Mouse (Mus musculus) liver, embryonic 11.5 days (tissue): ENCODE data around the gene Cluap1. TPM values are rescaled to one million over a fixed set of nuclear protein-coding genes. Genes with fewer than 3 reads are reported as not detected.
"Not testable (repeated sequence)": the region's sequence is repeated elsewhere in the genome, so short reads cannot be mapped to it uniquely, and the experiment has no call there.

ENCODE experiments used
- ATAC-seq: fragments of 200-750 bp; cut with Nextera tagmentation; replicated peaks from 2 replicates; pipeline ENCODE4 v1.8.0; 2017; ENCODE audit warnings: moderate number of reproducible peaks, mild to moderate bottlenecking, moderate TSS enrichment, moderate library complexity; ENCODE audit not compliant: low FRiP score
- DNase-seq: peaks from one replicate; pipeline ENCODE4 v3.0.0-alpha.2; 2017; ENCODE audit warnings: low spot score
- H3K27ac ChIP-seq: fragments of 300-500 bp; sonication (generic); 2 replicates; pipeline ENCODE4 v1.5.1; 2014; ENCODE audit warnings: mild to moderate bottlenecking, low read depth, low read length, control low read depth
- H3K27me3 ChIP-seq: fragments of 300-500 bp; sonication (generic); replicated peaks from 2 replicates; pipeline ENCODE4 v1.6.1; 2014; ENCODE audit warnings: low read length, mixed read lengths; ENCODE audit not compliant: control insufficient read depth, insufficient read depth
- H3K36me3 ChIP-seq: fragments of 300-500 bp; sonication (generic); 2 replicates; pipeline ENCODE4 v1.6.1; 2014; ENCODE audit warnings: mild to moderate bottlenecking, low read length, moderate library complexity, mixed read lengths; ENCODE audit not compliant: control insufficient read depth, insufficient read depth
- H3K4me1 ChIP-seq: fragments of 300-500 bp; sonication (generic); replicated peaks from 2 replicates; pipeline ENCODE4 v1.6.1; 2014; ENCODE audit warnings: low read length, mixed read lengths; ENCODE audit not compliant: control insufficient read depth, insufficient read depth
- H3K4me2 ChIP-seq: fragments of 300-500 bp; sonication (generic); 2 replicates; pipeline ENCODE4 v1.6.1; 2014; ENCODE audit warnings: mild to moderate bottlenecking, control low read depth, moderate library complexity
- H3K4me3 ChIP-seq: fragments of 300-500 bp; sonication (generic); 2 replicates; pipeline ENCODE4 v1.5.1; 2014; ENCODE audit warnings: low read depth, low read length, control low read depth
- H3K9ac ChIP-seq: fragments of 300-500 bp; sonication (generic); 2 replicates; pipeline ENCODE4 v1.6.1; 2014; ENCODE audit warnings: low read depth, low read length, control low read depth
- H3K9me3 ChIP-seq: fragments of 300-500 bp; sonication (generic); 2 replicates; pipeline ENCODE4 v1.6.1; 2016; ENCODE audit warnings: low read length, inconsistent platforms, mixed read lengths; ENCODE audit not compliant: control insufficient read depth
- WGBS: fragments of 180-500 bp; shearing (Covaris S2); extraction: QIAGEN DNeasy Blood & Tissue Kit; methylation state at CpG from one replicate; pipeline ENCODE4 v1.1.7; 2014; 5-methylcytosine and 5-hydroxymethylcytosine counted together
- polyA plus RNA-seq: library from polyadenylated mRNA; unstranded; fragments of >200 nt; fragmentation: Nextera tagmentation; extraction: Ambion mirVana; gene quantifications from 2 replicates; pipeline ENCODE4 v1.2.1, GENCODE M21; 2014

Cluap1 gene
- polyA plus RNA-seq, 1 experiment from 2014 or later: 22.9 TPM

- ATAC-seq (no peak), DNase-seq (no peak)
- Histone ChIP-seq H3K36me3 (no peaks in the 10 kb centered on the region), H3K4me3 (no peak overlapping the region), H3K27me3 (no peaks in the 10 kb centered on the region), H3K9me3 (no peaks in the 10 kb centered on the region), H3K4me2 (no peak overlapping the region), H3K9ac (no peak overlapping the region), H3K4me1 (no peaks in the 10 kb centered on the region), H3K27ac (no peak overlapping the region)
- 54% methylated on average over 2 of the region's 2 CpGs for WGBS
These were observed 50.7 kb downstream of the Cluap1 start for GRCm38 (mm10) chr16:3959261-3959660.

GRCm38 (mm10) chr16:3964990-3965389 lies 56.4 kb downstream of the Cluap1 start:
- ATAC-seq (no peak; the same call in 1 of the 2 replicates), DNase-seq (no peak)
- Histone ChIP-seq H3K9me3 (no peaks in the 10 kb centered on the region), H3K4me2 (no peak overlapping the region), H3K27ac (no peak overlapping the region), H3K27me3 (no peaks in the 10 kb centered on the region), H3K36me3 (no peaks in the 10 kb centered on the region), H3K9ac (no peak overlapping the region), H3K4me3 (no peak overlapping the region), H3K4me1 (no peaks in the 10 kb centered on the region)
- WGBS: 78% methylated on average over 10 of the region's 10 CpGs

GRCm38 (mm10) chr16:3965534-3965933 lies 56.9 kb downstream of the Cluap1 start:
- 89% methylated on average over 3 of the region's 3 CpGs for WGBS
- ATAC-seq (no peak), DNase-seq (no peak)
- Histone ChIP-seq H3K27me3 (no peaks in the 10 kb centered on the region), H3K4me3 (no peak overlapping the region), H3K4me2 (no peak overlapping the region), H3K36me3 (no peaks in the 10 kb centered on the region), H3K27ac (no peak overlapping the region), H3K4me1 (no peaks in the 10 kb centered on the region), H3K9me3 (no peaks in the 10 kb centered on the region), H3K9ac (no peak overlapping the region)

- not testable (repeated sequence) for H3K27ac ChIP-seq, H3K9me3 ChIP-seq, ATAC-seq, H3K4me2 ChIP-seq, H3K27me3 ChIP-seq, H3K9ac ChIP-seq, H3K4me3 ChIP-seq, H3K36me3 ChIP-seq, DNase-seq
- WGBS: 85% methylated on average over 19 of the region's 19 CpGs
- peaks cover 12% of the 10 kb centered on the region; the same call in 1 of the 2 replicates for H3K4me1 ChIP-seq
These were observed 65.9 kb downstream of the Cluap1 start for GRCm38 (mm10) chr16:3974456-3974855.

GRCm38 (mm10) chr16:3975658-3976057 lies 67.1 kb downstream of the Cluap1 start:
- H3K27me3 ChIP-seq: no peaks in the 10 kb centered on the region
- no peak overlapping the region for H3K4me3 ChIP-seq
- H3K36me3 ChIP-seq: peaks cover 19% of the 10 kb centered on the region
- no peaks in the 10 kb centered on the region for H3K9me3 ChIP-seq
- no peak overlapping the region for H3K27ac ChIP-seq
- peaks cover 12% of the 10 kb centered on the region; the same call in 1 of the 2 replicates for H3K4me1 ChIP-seq
- no peak for DNase-seq
- H3K9ac ChIP-seq: no peak overlapping the region
- no peak overlapping the region for H3K4me2 ChIP-seq
- peak; percentile 70 for ATAC-seq
- WGBS: 51% methylated on average over 7 of the region's 7 CpGs

- ATAC-seq: peak; percentile 49
These were observed 67.7 kb downstream of the Cluap1 start, which contains the start of gene Nlrc3 for GRCm38 (mm10) chr16:3976251-3976671. Gene Nlrc3, minus strand, starts transcription at chr16:3976632.

GRCm38 (mm10) chr16:3976712-3977111 lies 68.1 kb downstream of the Cluap1 start:
- peaks cover 27% of the 10 kb centered on the region for H3K36me3 ChIP-seq
- H3K4me1 ChIP-seq: peaks cover 12% of the 10 kb centered on the region; the same call in 1 of the 2 replicates
- H3K9me3 ChIP-seq: no peaks in the 10 kb centered on the region
- H3K27ac ChIP-seq: no peak overlapping the region
- no peaks in the 10 kb centered on the region for H3K27me3 ChIP-seq
- no peak overlapping the region for H3K4me2 ChIP-seq
- ATAC-seq: no peak; the same call in 1 of the 2 replicates
- H3K4me3 ChIP-seq: no peak overlapping the region
- no peak for DNase-seq
- no peak overlapping the region for H3K9ac ChIP-seq
- 24% methylated on average over 3 of the region's 3 CpGs for WGBS

More at GRCm38 (mm10) chr16:3976251-3976671, 67.7 kb downstream of the Cluap1 start, which contains the start of gene Nlrc3:
- Histone ChIP-seq H3K9me3 (no peaks in the 10 kb centered on the region), H3K36me3 (peaks cover 25% of the 10 kb centered on the region), H3K4me1 (peaks cover 12% of the 10 kb centered on the region; the same call in 1 of the 2 replicates), H3K4me2 (no peak within 1 kb of the TSS), H3K27ac (no peak within 1 kb of the TSS), H3K4me3 (no peak within 1 kb of the TSS), H3K9ac (no peak within 1 kb of the TSS), H3K27me3 (no peaks in the 10 kb centered on the region)
- no peak for DNase-seq
- 42% methylated on average over 4 of the region's 4 CpGs for WGBS

- WGBS: 79% methylated on average over 4 of the region's 4 CpGs
These were observed 73.6 kb downstream of the Cluap1 start for GRCm38 (mm10) chr16:3982173-3982572.

GRCm38 (mm10) chr16:3983146-3983700 lies 74.6 kb downstream of the Cluap1 start:
- WGBS: 83% methylated on average over 7 of the region's 7 CpGs
- Histone ChIP-seq H3K4me1 (no peaks in the 10 kb centered on the region), H3K27ac (no peak overlapping the region), H3K9me3 (no peaks in the 10 kb centered on the region), H3K4me2 (no peak overlapping the region), H3K9ac (no peak overlapping the region), H3K27me3 (no peaks in the 10 kb centered on the region), H3K4me3 (no peak overlapping the region), H3K36me3 (peaks cover 73% of the 10 kb centered on the region)
- ATAC-seq (no peak), DNase-seq (no peak)

More at GRCm38 (mm10) chr16:3982173-3982572, 73.6 kb downstream of the Cluap1 start:
- ATAC-seq (no peak), DNase-seq (no peak)
- no peaks in the 10 kb centered on the region for H3K4me1 ChIP-seq
- no peak overlapping the region for H3K4me3 ChIP-seq
- no peak overlapping the region for H3K4me2 ChIP-seq
- H3K9me3 ChIP-seq: no peaks in the 10 kb centered on the region
- peaks cover 65% of the 10 kb centered on the region for H3K36me3 ChIP-seq
- no peaks in the 10 kb centered on the region for H3K27me3 ChIP-seq
- no peak overlapping the region for H3K9ac ChIP-seq
- no peak overlapping the region for H3K27ac ChIP-seq
